Comparison of ENCODE assay signal across 9 mouse cellular contexts in the genomic region with DNA sequence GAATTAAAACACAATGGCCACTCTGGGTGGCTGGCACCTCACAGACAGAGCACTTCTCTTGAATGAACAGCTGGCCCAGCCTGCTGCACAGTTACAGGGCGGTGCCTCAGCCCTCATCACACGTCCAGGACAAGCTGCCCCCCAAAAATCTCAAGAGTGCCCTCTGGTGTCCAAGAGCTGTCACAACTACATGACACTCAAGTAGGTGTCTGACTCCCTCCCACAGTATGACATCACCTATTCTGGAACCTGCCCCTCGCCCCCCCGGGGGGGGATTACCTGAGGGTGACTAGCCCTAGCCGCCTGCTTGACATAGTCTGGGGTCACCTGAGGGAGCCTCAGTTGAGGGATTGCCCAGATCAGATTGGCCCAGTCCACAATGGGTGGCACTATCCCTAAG. TPM values are rescaled to one million over a fixed set of nuclear protein-coding genes. Genes with fewer than 3 reads are reported as not detected.
DNase-seq lines count a peak whose midpoint lies in the region; ATAC-seq and TF ChIP-seq lines count a peak whose summit lies in the region.
"Had no signal": no experiment of that assay in that cellular context is flagged by ENCODE, and none has a peak within 500 bp of the region (broad histone marks: within the 10 kb centered on the region; RNA-seq: fewer than 3 reads in every experiment).

No protein-coding gene starts in this region.

- peak; percentile 49; the same call in 1 of the 2 replicates for TF ChIP-seq CTCF in embryonic fibroblast, embryonic 13.5 days (IDR thresholded peaks at IDR 0.05; ENCODE audit: borderline replicate concordance, insufficient read depth, low read length)
- TF ChIP-seq CTCF in lung, adult 2 months (IDR thresholded peaks at IDR 0.05; ENCODE audit: insufficient read depth, low read length): peak; percentile 59

- no peak overlapping the region for H3K9ac ChIP-seq in heart, embryonic 12.5 days

- H3K9me3 ChIP-seq in heart, embryonic 12.5 days (replicated peaks): peaks cover 4% of the 10 kb centered on the region; the same call in 1 of the 2 replicates

- no peaks in the 10 kb centered on the region for H3K36me3 ChIP-seq in heart, embryonic 12.5 days

- 15% methylated on average over 5 of the region's 5 CpGs for WGBS in heart, embryonic 12.5 days
- WGBS in lung, adult 2 months: 23% methylated on average over 5 of the region's 5 CpGs

- no peaks in the 10 kb centered on the region; the same call in 1 of the 2 replicates for H3K4me1 ChIP-seq in embryonic fibroblast, embryonic 13.5 days (ENCODE audit: control insufficient read depth, insufficient read depth, low read length)
- H3K4me1 ChIP-seq in heart, embryonic 12.5 days (replicated peaks): 0 out of 2 replicates have a peak, but pooled peaks cover 6% of the 10 kb centered on the region
- H3K4me1 ChIP-seq in lung, adult 2 months (ENCODE audit: control insufficient read depth, insufficient read depth, low read length): peaks cover 11% of the 10 kb centered on the region

- ATAC-seq in heart, embryonic 12.5 days (ENCODE audit: insufficient number of reproducible peaks, low FRiP score): peak; percentile 72

- H3K4me2 ChIP-seq in heart, embryonic 12.5 days: no peak overlapping the region

- no peak overlapping the region for H3K27ac ChIP-seq in embryonic fibroblast, embryonic 13.5 days (ENCODE audit: insufficient read depth, low read length)
- no peak overlapping the region for H3K27ac ChIP-seq in heart, embryonic 12.5 days (ENCODE audit: poor library complexity, severe bottlenecking)

- 0 out of 2 replicates have a peak, but pooled peaks cover 7% of the 10 kb centered on the region for H3K27me3 ChIP-seq in heart, embryonic 12.5 days (replicated peaks)

- no peak overlapping the region for H3K4me3 ChIP-seq in embryonic fibroblast, embryonic 13.5 days (ENCODE audit: insufficient read depth, low read length)
- no peak overlapping the region for H3K4me3 ChIP-seq in heart, embryonic 12.5 days
- H3K4me3 ChIP-seq in lung, adult 2 months (replicated peaks; ENCODE audit: extremely low read depth, low read depth, low read length): no peak overlapping the region

- DNase-seq in CD8-positive naive resting alpha-beta T cell, adult 2 months (ENCODE audit: low read depth in 2 of 2, low spot score in 2 of 2): peak; percentile 53 to 68
- peak; percentile 85 for DNase-seq in adrenal gland, postnatal 14 days
- peak; percentile 77 to 82 for DNase-seq in kidney, postnatal 36 days
- peak; percentile 66 for DNase-seq in lung, adult 2 months
- DNase-seq in retina, postnatal 1 day: peak; percentile 82
- peak; percentile 81 for DNase-seq in thymus, postnatal 4 days

- TF ChIP-seq POLR2A in embryonic fibroblast, embryonic 13.5 days (IDR thresholded peaks at IDR 0.05; ENCODE audit: low read depth, low read length): no peak
- TF ChIP-seq POLR2A in lung, adult 2 months (IDR thresholded peaks at IDR 0.05; ENCODE audit: borderline replicate concordance, extremely low read depth, low read depth, low read length): no peak

RNA-seq across cellular contexts. Expression of a gene that starts 41.4 kb away (rescaled TPM):
- total RNA-seq in adrenal gland, postnatal 14 days (2021): 39.6 and 40.4 TPM in 2 replicates
- 85.9 and 93.0 TPM in 2 replicates for polyA plus RNA-seq in embryonic fibroblast, embryonic 13.5 days (2011; ENCODE audit: insufficient read length, low read depth, missing spikeins)
- polyA plus RNA-seq in heart, embryonic 12.5 days (2016; fragmentation: Nextera tagmentation; extraction: Ambion mirVana): 22.5 and 23.9 TPM in 2 replicates
- 5.3 and 6.9 TPM in 2 replicates for polyA plus RNA-seq in lung, adult 2 months (2012; rRNA removed)

RNA-seq across cellular contexts. Expression of a gene that starts 41.7 kb away (rescaled TPM):
- not detected in 2 replicates for total RNA-seq in adrenal gland, postnatal 14 days (2021)
- not detected in 2 replicates for polyA plus RNA-seq in embryonic fibroblast, embryonic 13.5 days (2011; ENCODE audit: insufficient read length, low read depth, missing spikeins)
- polyA plus RNA-seq in heart, embryonic 12.5 days (2016; fragmentation: Nextera tagmentation; extraction: Ambion mirVana): 0.26 TPM in 1 of 2 replicates, not detected in the other
- polyA plus RNA-seq in lung, adult 2 months (2012; rRNA removed): not detected in 2 replicates
- polyA plus RNA-seq: gonadal fat pad, adult 2 months had no signal
